Mouse (Mus musculus) midbrain, embryonic 14.5 days (tissue): ENCODE measurements at regions not wholly inside any gene's neighbourhood (a gene's known extent, or its start where the extent isn't known, plus 50 kb on each side); places are given as distances from the start of the nearest gene placed in this dataset.

Source experiments
- ATAC-seq: fragments of 200-750 bp; cut with Nextera tagmentation; 2 replicates; pipeline ENCODE4 v1.8.0; 2017; ENCODE audit warnings: moderate number of reproducible peaks, moderate library complexity; ENCODE audit not compliant: low FRiP score, low TSS enrichment
- DNase-seq: peaks from one replicate; pipeline ENCODE4 v3.0.0-alpha.2; 2015
- H3K27ac ChIP-seq: fragments of 300-500 bp; sonication (generic); replicated peaks from 2 replicates; pipeline ENCODE4 v1.5.1; 2014; ENCODE audit warnings: mild to moderate bottlenecking, low read depth, low read length, moderate library complexity
- H3K27me3 ChIP-seq: fragments of 300-500 bp; sonication (generic); 2 replicates; pipeline ENCODE4 v1.6.1; 2014; ENCODE audit warnings: low read length, control low read depth, mixed read lengths; ENCODE audit not compliant: control insufficient read depth, insufficient read depth
- H3K36me3 ChIP-seq: fragments of 300-500 bp; sonication (generic); 2 replicates; pipeline ENCODE4 v1.6.1; 2014; ENCODE audit warnings: low read length, control low read depth; ENCODE audit not compliant: control insufficient read depth, insufficient read depth
- H3K4me1 ChIP-seq: fragments of 300-500 bp; sonication (generic); 2 replicates; pipeline ENCODE4 v1.6.1; 2014; ENCODE audit warnings: mild to moderate bottlenecking, antibody characterized with exemption, low read length, control low read depth; ENCODE audit not compliant: control insufficient read depth, insufficient read depth
- H3K4me2 ChIP-seq: fragments of 300-500 bp; sonication (generic); 2 replicates; pipeline ENCODE4 v1.6.1; 2014; ENCODE audit warnings: mild to moderate bottlenecking, low read length, moderate library complexity
- H3K4me3 ChIP-seq: fragments of 300-500 bp; sonication (generic); replicated peaks from 2 replicates; pipeline ENCODE4 v1.5.1; 2014; ENCODE audit warnings: low read depth, low read length
- H3K9ac ChIP-seq: fragments of 300-500 bp; sonication (generic); replicated peaks from 2 replicates; pipeline ENCODE4 v1.6.1; 2014; ENCODE audit warnings: mild to moderate bottlenecking, low read length, moderate library complexity
- H3K9me3 ChIP-seq: fragments of 300-500 bp; sonication (generic); 2 replicates; pipeline ENCODE4 v1.6.1; 2016; ENCODE audit warnings: low read length, control low read depth, mixed read lengths; ENCODE audit not compliant: control insufficient read depth
- WGBS: fragments of 180-500 bp; shearing (Covaris S2); extraction: QIAGEN DNeasy Blood & Tissue Kit; methylation state at CpG from one replicate; pipeline ENCODE4 v1.1.7; 2014; 5-methylcytosine and 5-hydroxymethylcytosine counted together

GRCm38 (mm10) chr9:33246932-33247331 is 610.9 kb downstream of the Ets1 start:
- no peak for ATAC-seq
- Histone ChIP-seq H3K4me2 (no peak overlapping the region), H3K9ac (no peak overlapping the region), H3K27me3 (no peaks in the 10 kb centered on the region), H3K27ac (no peak overlapping the region), H3K9me3 (no peaks in the 10 kb centered on the region), H3K36me3 (no peaks in the 10 kb centered on the region), H3K4me3 (no peak overlapping the region), H3K4me1 (no peaks in the 10 kb centered on the region)
- WGBS = 35% methylated on average over 2 of the region's 2 CpGs
- DNase-seq = peak; percentile 84

GRCm38 (mm10) chr9:33258241-33258640 is 622.2 kb downstream of the Ets1 start:
- no peak overlapping the region for H3K4me3 ChIP-seq
- ATAC-seq (no peak), DNase-seq (peak; percentile 43)
- 25% methylated on average over 6 of the region's 6 CpGs for WGBS
- no peak overlapping the region for H3K9ac ChIP-seq
- H3K27ac ChIP-seq = no peak overlapping the region
- H3K9me3 ChIP-seq = no peaks in the 10 kb centered on the region
- H3K27me3 ChIP-seq = no peaks in the 10 kb centered on the region
- no peak overlapping the region for H3K4me2 ChIP-seq
- H3K4me1 ChIP-seq = 0 out of 2 replicates have a peak, but pooled peaks cover 4% of the 10 kb centered on the region
- H3K36me3 ChIP-seq = no peaks in the 10 kb centered on the region

GRCm38 (mm10) chr9:33260171-33260570 is 624.1 kb downstream of the Ets1 start:
- Histone ChIP-seq H3K9me3 (no peaks in the 10 kb centered on the region), H3K9ac (no peak overlapping the region), H3K27ac (no peak overlapping the region), H3K36me3 (no peaks in the 10 kb centered on the region), H3K4me1 (0 out of 2 replicates have a peak, but pooled peaks cover 4% of the 10 kb centered on the region), H3K27me3 (no peaks in the 10 kb centered on the region), H3K4me3 (no peak overlapping the region), H3K4me2 (no peak overlapping the region)
- DNase-seq = peak; percentile 84
- peak; percentile 58; the same call in 1 of the 2 replicates for ATAC-seq
- 32% methylated on average over 4 of the region's 4 CpGs for WGBS

GRCm38 (mm10) chr9:33289381-33289780 is 653.4 kb downstream of the Ets1 start:
- H3K9ac ChIP-seq = no peak overlapping the region
- no peak for DNase-seq

GRCm38 (mm10) chr9:33292116-33292515 is 656.1 kb downstream of the Ets1 start:
- no peak overlapping the region for H3K4me3 ChIP-seq
- DNase-seq (no peak), ATAC-seq (no peak)
- no peaks in the 10 kb centered on the region for H3K4me1 ChIP-seq
- H3K4me2 ChIP-seq = no peak overlapping the region
- H3K9ac ChIP-seq = no peak overlapping the region
- H3K9me3 ChIP-seq = no peaks in the 10 kb centered on the region
- no peaks in the 10 kb centered on the region for H3K36me3 ChIP-seq
- no peaks in the 10 kb centered on the region for H3K27me3 ChIP-seq
- no peak overlapping the region for H3K27ac ChIP-seq

More at GRCm38 (mm10) chr9:33289381-33289780, 653.4 kb downstream of the Ets1 start:
- Histone ChIP-seq H3K4me3 (no peak overlapping the region), H3K9me3 (no peaks in the 10 kb centered on the region), H3K36me3 (no peaks in the 10 kb centered on the region), H3K4me1 (no peaks in the 10 kb centered on the region), H3K27me3 (no peaks in the 10 kb centered on the region), H3K27ac (no peak overlapping the region), H3K4me2 (no peak overlapping the region)
- WGBS = 83% methylated on average over 5 of the region's 5 CpGs
- no peak for ATAC-seq

GRCm38 (mm10) chr9:33295925-33296324 is 659.9 kb downstream of the Ets1 start:
- H3K4me3 ChIP-seq = no peak overlapping the region
- H3K9ac ChIP-seq = no peak overlapping the region
- DNase-seq (peak; percentile 3), ATAC-seq (no peak)
- 33% methylated on average over 2 of the region's 2 CpGs for WGBS
- H3K4me1 ChIP-seq = no peaks in the 10 kb centered on the region
- no peaks in the 10 kb centered on the region for H3K27me3 ChIP-seq
- no peaks in the 10 kb centered on the region for H3K36me3 ChIP-seq
- no peak overlapping the region for H3K27ac ChIP-seq
- H3K4me2 ChIP-seq = no peak overlapping the region
- H3K9me3 ChIP-seq = no peaks in the 10 kb centered on the region

- no peak overlapping the region for H3K4me3 ChIP-seq
- H3K9ac ChIP-seq = no peak overlapping the region
- H3K27ac ChIP-seq = no peak overlapping the region
- no peak overlapping the region for H3K4me2 ChIP-seq
- WGBS = 88% methylated on average over 1 of the region's 1 CpGs
- no peaks in the 10 kb centered on the region for H3K9me3 ChIP-seq
- no peaks in the 10 kb centered on the region for H3K36me3 ChIP-seq
- ATAC-seq (no peak), DNase-seq (no peak)
- H3K4me1 ChIP-seq = no peaks in the 10 kb centered on the region
- H3K27me3 ChIP-seq = no peaks in the 10 kb centered on the region
These were observed 683.6 kb downstream of the Ets1 start for GRCm38 (mm10) chr9:33319525-33320025.

GRCm38 (mm10) chr9:33327722-33328121 is 691.7 kb downstream of the Ets1 start:
- H3K27ac ChIP-seq = no peak overlapping the region
- 86% methylated on average over 2 of the region's 2 CpGs for WGBS
- H3K36me3 ChIP-seq = no peaks in the 10 kb centered on the region
- no peak overlapping the region for H3K9ac ChIP-seq
- no peaks in the 10 kb centered on the region for H3K4me1 ChIP-seq
- no peak overlapping the region for H3K4me2 ChIP-seq
- ATAC-seq = no peak
- DNase-seq = no peak
- H3K9me3 ChIP-seq = no peaks in the 10 kb centered on the region
- no peaks in the 10 kb centered on the region for H3K27me3 ChIP-seq
- H3K4me3 ChIP-seq = no peak overlapping the region

- no peaks in the 10 kb centered on the region for H3K9me3 ChIP-seq
- H3K4me1 ChIP-seq = no peaks in the 10 kb centered on the region
- no peak overlapping the region for H3K9ac ChIP-seq
- H3K36me3 ChIP-seq = no peaks in the 10 kb centered on the region
- no peak overlapping the region for H3K27ac ChIP-seq
- no peak overlapping the region for H3K4me3 ChIP-seq
- H3K27me3 ChIP-seq = no peaks in the 10 kb centered on the region
- DNase-seq = no peak
- H3K4me2 ChIP-seq = no peak overlapping the region
- no peak for ATAC-seq
These were observed 714.2 kb downstream of the Ets1 start for GRCm38 (mm10) chr9:33350258-33350657.
